Comparison of ENCODE assay signal across 21 mouse cellular contexts in the genomic region with DNA sequence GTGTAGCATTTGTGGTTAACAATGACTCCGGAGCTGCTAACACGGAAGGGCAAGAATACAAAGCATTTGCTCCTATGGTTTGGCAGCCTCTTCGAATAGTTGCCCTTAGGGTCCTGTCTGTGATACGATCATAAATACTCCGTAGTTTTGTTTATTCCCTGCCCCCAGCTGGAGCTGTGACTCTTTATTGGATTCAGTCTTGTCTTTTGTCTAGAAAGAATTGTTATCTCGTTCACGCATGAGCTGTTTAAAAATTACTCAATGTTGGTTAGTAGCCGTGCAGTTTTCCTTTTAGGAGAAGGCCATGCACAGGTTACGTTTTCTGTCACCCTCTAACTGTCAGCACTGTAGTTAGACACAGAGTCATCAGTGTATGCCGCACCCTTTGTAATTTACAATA. TPM values are rescaled to one million over a fixed set of nuclear protein-coding genes. Genes with fewer than 3 reads are reported as not detected.
DNase-seq lines count a peak whose midpoint lies in the region; ATAC-seq and TF ChIP-seq lines count a peak whose summit lies in the region.
"Had no signal": no experiment of that assay in that cellular context is flagged by ENCODE, and none has a peak within 500 bp of the region (broad histone marks: within the 10 kb centered on the region; RNA-seq: fewer than 3 reads in every experiment).

No protein-coding gene starts in this region.

- no peaks in the 10 kb centered on the region for H3K9me3 ChIP-seq in hindbrain, embryonic 11.5 days (ENCODE audit: control insufficient read depth, low read length)
- no peaks in the 10 kb centered on the region for H3K9me3 ChIP-seq in hindbrain, embryonic 16.5 days (ENCODE audit: control insufficient read depth, low read length)
- no peaks in the 10 kb centered on the region for H3K9me3 ChIP-seq in lung, postnatal 0 days (ENCODE audit: low read length)
- no peaks in the 10 kb centered on the region for H3K9me3 ChIP-seq in neural tube, embryonic 12.5 days
- H3K9me3 ChIP-seq: embryonic facial prominence, embryonic 12.5 days; forebrain, embryonic 15.5 days; heart, embryonic 12.5 days; intestine, embryonic 15.5 days; kidney, embryonic 15.5 days; limb, embryonic 12.5 days; megakaryocyte, embryonic 14.5 days had no signal

- no peak overlapping the region for H3K4me2 ChIP-seq in hindbrain, embryonic 11.5 days (replicated peaks; ENCODE audit: low read depth, low read length)
- no peak overlapping the region for H3K4me2 ChIP-seq in hindbrain, embryonic 16.5 days (ENCODE audit: low read length)
- no peak overlapping the region for H3K4me2 ChIP-seq in lung, postnatal 0 days (replicated peaks; ENCODE audit: low read depth, low read length)
- peak overlapping the region; percentile 28 for H3K4me2 ChIP-seq in neural tube, embryonic 12.5 days (replicated peaks)
- H3K4me2 ChIP-seq: embryonic facial prominence, embryonic 12.5 days; forebrain, embryonic 15.5 days; heart, embryonic 12.5 days; intestine, embryonic 15.5 days; kidney, embryonic 15.5 days; limb, embryonic 12.5 days had no signal

- peak; percentile 27; the same call in 1 of the 2 replicates for ATAC-seq in hindbrain, embryonic 11.5 days (ENCODE audit: low FRiP score)
- ATAC-seq in hindbrain, embryonic 16.5 days = no peak
- no peak for ATAC-seq in lung, postnatal 0 days
- ATAC-seq in neural tube, embryonic 12.5 days (ENCODE audit: low FRiP score, low read depth) = peak; percentile 66
- ATAC-seq: forebrain, embryonic 15.5 days; intestine, embryonic 15.5 days; Patski had no signal

- H3K4me1 ChIP-seq in hindbrain, embryonic 11.5 days (replicated peaks; ENCODE audit: control insufficient read depth, insufficient read depth, low read length) = no peaks in the 10 kb centered on the region
- no peaks in the 10 kb centered on the region for H3K4me1 ChIP-seq in hindbrain, embryonic 16.5 days (ENCODE audit: control insufficient read depth, insufficient read depth, low read depth, low read length)
- H3K4me1 ChIP-seq in lung, postnatal 0 days (ENCODE audit: insufficient read depth, low read depth, low read length) = no peaks in the 10 kb centered on the region
- peaks cover 11% of the 10 kb centered on the region for H3K4me1 ChIP-seq in neural tube, embryonic 12.5 days
- H3K4me1 ChIP-seq: embryonic facial prominence, embryonic 12.5 days; intestine, embryonic 15.5 days; kidney, embryonic 15.5 days; limb, embryonic 12.5 days had no signal

- H3K4me3 ChIP-seq in hindbrain, embryonic 11.5 days (ENCODE audit: low read depth, low read length) = no peak overlapping the region
- no peak overlapping the region for H3K4me3 ChIP-seq in hindbrain, embryonic 16.5 days (ENCODE audit: low read length)
- no peak overlapping the region for H3K4me3 ChIP-seq in lung, postnatal 0 days (ENCODE audit: low read depth, low read length)
- no peak overlapping the region for H3K4me3 ChIP-seq in neural tube, embryonic 12.5 days
- H3K4me3 ChIP-seq: embryonic facial prominence, embryonic 12.5 days; forebrain, embryonic 15.5 days; heart, embryonic 12.5 days; intestine, embryonic 15.5 days; kidney, embryonic 15.5 days; limb, embryonic 12.5 days; megakaryocyte, embryonic 14.5 days had no signal

- H3K36me3 ChIP-seq in hindbrain, embryonic 11.5 days (ENCODE audit: control insufficient read depth, insufficient read depth, low read length) = no peaks in the 10 kb centered on the region
- no peaks in the 10 kb centered on the region for H3K36me3 ChIP-seq in hindbrain, embryonic 16.5 days (ENCODE audit: control insufficient read depth, insufficient read depth, low read length)
- peaks cover 4% of the 10 kb centered on the region; the same call in 1 of the 2 replicates for H3K36me3 ChIP-seq in lung, postnatal 0 days (ENCODE audit: insufficient read depth, low read length)
- H3K36me3 ChIP-seq in neural tube, embryonic 12.5 days = no peaks in the 10 kb centered on the region
- H3K36me3 ChIP-seq: embryonic facial prominence, embryonic 12.5 days; forebrain, embryonic 15.5 days; heart, embryonic 12.5 days; intestine, embryonic 15.5 days; kidney, embryonic 15.5 days; limb, embryonic 12.5 days had no signal

- no peak for TF ChIP-seq CTCF in lung, postnatal 0 days (IDR thresholded peaks at IDR 0.05)

- no peaks in the 10 kb centered on the region for H3K27me3 ChIP-seq in hindbrain, embryonic 11.5 days (ENCODE audit: control insufficient read depth, insufficient read depth, low read length)
- no peaks in the 10 kb centered on the region for H3K27me3 ChIP-seq in hindbrain, embryonic 16.5 days (replicated peaks; ENCODE audit: control insufficient read depth, insufficient read depth, low read length)
- H3K27me3 ChIP-seq in lung, postnatal 0 days (replicated peaks; ENCODE audit: insufficient read depth, low read length) = no peaks in the 10 kb centered on the region
- no peaks in the 10 kb centered on the region for H3K27me3 ChIP-seq in neural tube, embryonic 12.5 days (replicated peaks)
- H3K27me3 ChIP-seq: embryonic facial prominence, embryonic 12.5 days; forebrain, embryonic 15.5 days; heart, embryonic 12.5 days; intestine, embryonic 15.5 days; kidney, embryonic 15.5 days; limb, embryonic 12.5 days; Patski had no signal

- DNase-seq in hindbrain, embryonic 11.5 days (ENCODE audit: low spot score) = peak; percentile 30
- peak; percentile 13 for DNase-seq in lung, postnatal 0 days (ENCODE audit: low spot score)
- no peak for DNase-seq in lung, postnatal 14 days
- DNase-seq in Muller cell, postnatal 12 days (ENCODE audit: inconsistent ontology term) = peak; percentile 44
- no peak for DNase-seq in adrenal gland, adult 8-10 months
- DNase-seq in cerebellum, adult 18-20 months = no peak
- DNase-seq: cerebellum, adult 11 months; cerebellum, postnatal 25 days; layer of hippocampus, adult 9-11 months; right cerebral cortex, postnatal 25 days had no signal

- no peak overlapping the region for H3K27ac ChIP-seq in hindbrain, embryonic 11.5 days (ENCODE audit: low read depth, low read length)
- no peak overlapping the region for H3K27ac ChIP-seq in hindbrain, embryonic 16.5 days (ENCODE audit: low read depth, low read length)
- H3K27ac ChIP-seq in lung, postnatal 0 days (ENCODE audit: low read length) = no peak overlapping the region
- no peak overlapping the region for H3K27ac ChIP-seq in neural tube, embryonic 12.5 days
- H3K27ac ChIP-seq: embryonic facial prominence, embryonic 12.5 days; forebrain, embryonic 15.5 days; intestine, embryonic 15.5 days; kidney, embryonic 15.5 days; limb, embryonic 12.5 days; stomach, postnatal 0 days had no signal

- 44% methylated on average over 10 of the region's 10 CpGs for WGBS in hindbrain, embryonic 11.5 days
- 25% methylated on average over 10 of the region's 10 CpGs for WGBS in hindbrain, embryonic 16.5 days
- WGBS in lung, postnatal 0 days = 54% methylated on average over 10 of the region's 10 CpGs
- 31% methylated on average over 10 of the region's 10 CpGs for WGBS in neural tube, embryonic 12.5 days

- no peak for TF ChIP-seq EP300 in lung, postnatal 0 days (IDR thresholded peaks at IDR 0.05)

- no peak overlapping the region for H3K9ac ChIP-seq in hindbrain, embryonic 11.5 days (ENCODE audit: low read depth, low read length)
- no peak overlapping the region for H3K9ac ChIP-seq in hindbrain, embryonic 16.5 days (ENCODE audit: low read depth, low read length)
- no peak overlapping the region for H3K9ac ChIP-seq in lung, postnatal 0 days (replicated peaks; ENCODE audit: low read depth)
- no peak overlapping the region for H3K9ac ChIP-seq in neural tube, embryonic 12.5 days
- H3K9ac ChIP-seq: embryonic facial prominence, embryonic 12.5 days; forebrain, embryonic 15.5 days; heart, embryonic 12.5 days; intestine, embryonic 15.5 days; kidney, embryonic 15.5 days; limb, embryonic 12.5 days had no signal

RNA-seq across cellular contexts. Expression of a gene that starts 4.7 kb away (rescaled TPM):
- polyA plus RNA-seq in hindbrain, embryonic 11.5 days (2014; fragmentation: Nextera tagmentation; extraction: Ambion mirVana) = 45.9 and 52.9 TPM in 2 replicates
- polyA plus RNA-seq in hindbrain, embryonic 16.5 days (2015; fragmentation: Nextera tagmentation; extraction: Ambion mirVana) = 57.7 and 63.6 TPM in 2 replicates
- polyA plus RNA-seq in lung, postnatal 0 days (2015; fragmentation: Nextera tagmentation; extraction: Ambion mirVana) = 22.6 and 23.7 TPM in 2 replicates
- 48.5 and 49.4 TPM in 2 replicates for polyA plus RNA-seq in neural tube, embryonic 12.5 days (2016; fragmentation: Nextera tagmentation; extraction: Ambion mirVana)
- total RNA-seq in adrenal gland, adult 8-10 months (2022) = 10 to 100 TPM; 24.8 to 36.2 (median 29.3) TPM

Comparison
In these comparisons a context has a peak if more than half of its experiments do, and no peak if none do; other contexts are left out.
1. ATAC-seq: peak in hindbrain, embryonic 11.5 days (single experiment) and neural tube, embryonic 12.5 days (single experiment); none in hindbrain, embryonic 16.5 days (single experiment) and lung, postnatal 0 days (single experiment).
2. DNase-seq: peak in hindbrain, embryonic 11.5 days (single experiment), lung, postnatal 0 days (single experiment) and Muller cell, postnatal 12 days (single experiment); none in lung, postnatal 14 days (single experiment), adrenal gland, adult 8-10 months (single experiment) and cerebellum, adult 18-20 months (0 of 2).